ENCODE assay signal across 15 mouse cellular contexts in genomic region chr4:140423791-140424190, GRCm38 (mm10).
DNase-seq lines count a peak whose midpoint lies in the region; ATAC-seq lines count a peak whose summit lies in the region.
"Had no signal": no experiment of that assay in that cellular context is flagged by ENCODE, and none has a peak within 500 bp of the region (broad histone marks: within the 10 kb centered on the region; RNA-seq: fewer than 3 reads in every experiment).

No protein-coding gene starts in this region.

- DNase-seq in left cerebral cortex, adult 11 months (ENCODE audit: low spot score), result peak; percentile 38
- no peak for DNase-seq in left cerebral cortex, postnatal 4 days
- peak; percentile 59 to 62 for DNase-seq in layer of hippocampus, adult 8-10 months (ENCODE audit: low spot score in 2 of 2)
- DNase-seq in left cerebral cortex, postnatal 14 days (ENCODE audit: low spot score in 2 of 2), result peak; percentile 74 to 88
- DNase-seq in urinary bladder, postnatal 36 days (ENCODE audit: low spot score in 2 of 2), result no peak
- DNase-seq in adrenal gland, adult 2 months, result no peak
- DNase-seq: gastrocnemius, adult 2 months; heart, adult 2 months; kidney, adult 18-20 months; kidney, postnatal 25 days; lung, postnatal 14 days; thymus, adult 2 months had no signal

- ATAC-seq in monocyte, adult 5-6 weeks (replicated peaks; ENCODE audit: insufficient number of reproducible peaks, low FRiP score, low TSS enrichment, poor library complexity, severe bottlenecking), result no peak
- no peak for ATAC-seq in megakaryocyte, adult 5-6 weeks (ENCODE audit: poor library complexity, severe bottlenecking)
- ATAC-seq: activated CD4-positive, CD25-positive, alpha-beta regulatory T cell, adult 4 months had no signal

- intact Hi-C loops in left cerebral cortex, postnatal 4 days (cut with DNase I), result no loop called here
- intact Hi-C loops in left cerebral cortex, postnatal 14 days (cut with DNase I), result no loop called here

Comparison
In these comparisons a context has a peak if more than half of its experiments do, and no peak if none do; other contexts are left out.
1. DNase-seq: peak in left cerebral cortex, adult 11 months (single experiment), layer of hippocampus, adult 8-10 months (2 of 2) and left cerebral cortex, postnatal 14 days (2 of 2); none in left cerebral cortex, postnatal 4 days (single experiment), urinary bladder, postnatal 36 days (0 of 2) and adrenal gland, adult 2 months (single experiment).